Mouse (Mus musculus): ENCODE measurements around the gene Camsap1.

Gene Camsap1

GRCm38 (mm10) chr2:25978997-25979396 is 4.1 kb downstream of the Camsap1 start:
- DNase-seq (ENCODE audit: low read depth, low spot score) = no peak

GRCm38 (mm10) chr2:25977587-25978239 is 5.4 kb downstream of the Camsap1 start:
- DNase-seq (ENCODE audit: low read depth, low spot score) = no peak

- DNase-seq (ENCODE audit: low read depth, low spot score) = peak; percentile 32
These were observed 7.8 kb downstream of the Camsap1 start for GRCm38 (mm10) chr2:25975141-25975770.

- DNase-seq (ENCODE audit: low read depth, low spot score) = peak; percentile 18
These were observed 12.7 kb downstream of the Camsap1 start for GRCm38 (mm10) chr2:25970426-25970825.

GRCm38 (mm10) chr2:25969319-25969718 is 13.8 kb downstream of the Camsap1 start:
- DNase-seq (ENCODE audit: low read depth, low spot score) = no peak

GRCm38 (mm10) chr2:25949291-25949690 is 33.8 kb downstream of the Camsap1 start:
- no peak for DNase-seq (ENCODE audit: low read depth, low spot score)

- DNase-seq (ENCODE audit: low read depth, low spot score) = peak; percentile 44
These were observed 35.1 kb downstream of the Camsap1 start for GRCm38 (mm10) chr2:25947950-25948349.

- no peak for DNase-seq (ENCODE audit: low read depth, low spot score)
These were observed 39.3 kb downstream of the Camsap1 start for GRCm38 (mm10) chr2:25943822-25944221.

- DNase-seq (ENCODE audit: low read depth, low spot score) = no peak
These were observed 42.6 kb downstream of the Camsap1 start for GRCm38 (mm10) chr2:25940503-25940902.

GRCm38 (mm10) chr2:25931249-25931859 is 51.7 kb downstream of the Camsap1 start:
- DNase-seq (ENCODE audit: low read depth, low spot score) = peak; percentile 71

GRCm38 (mm10) chr2:25927821-25928220 is 55.3 kb downstream of the Camsap1 start:
- DNase-seq (ENCODE audit: low read depth, low spot score) = no peak

GRCm38 (mm10) chr2:25924934-25925333 is 58.1 kb downstream of the Camsap1 start:
- DNase-seq (ENCODE audit: low read depth, low spot score) = no peak

- no peak for DNase-seq (ENCODE audit: low read depth, low spot score)
These were observed 59.3 kb downstream of the Camsap1 start for GRCm38 (mm10) chr2:25923799-25924198.

GRCm38 (mm10) chr2:25919972-25920371 is 63.1 kb downstream of the Camsap1 start:
- peak; percentile 65 for DNase-seq (ENCODE audit: low read depth, low spot score)

- DNase-seq (ENCODE audit: low read depth, low spot score) = no peak
These were observed 64.7 kb downstream of the Camsap1 start for GRCm38 (mm10) chr2:25918408-25918807.

GRCm38 (mm10) chr2:25914821-25915220 is 68.3 kb downstream of the Camsap1 start:
- no peak for DNase-seq (ENCODE audit: low read depth, low spot score)

GRCm38 (mm10) chr2:25914201-25914600 is 68.9 kb downstream of the Camsap1 start:
- peak; percentile 63 for DNase-seq (ENCODE audit: low read depth, low spot score)

- DNase-seq (ENCODE audit: low read depth, low spot score) = peak; percentile 53
These were observed 69.8 kb downstream of the Camsap1 start for GRCm38 (mm10) chr2:25913247-25913646.

GRCm38 (mm10) chr2:25909872-25910271 is 73.2 kb downstream of the Camsap1 start:
- DNase-seq (ENCODE audit: low read depth, low spot score) = no peak

GRCm38 (mm10) chr2:25898970-25899369 is 84.1 kb downstream of the Camsap1 start:
- no peak for DNase-seq (ENCODE audit: low read depth, low spot score)

GRCm38 (mm10) chr2:25892440-25892839 is 90.6 kb downstream of the Camsap1 start:
- no peak for DNase-seq (ENCODE audit: low read depth, low spot score)

- no peak for DNase-seq (ENCODE audit: low read depth, low spot score)
These were observed 94.9 kb downstream of the Camsap1 start for GRCm38 (mm10) chr2:25888144-25888543.

GRCm38 (mm10) chr2:25887226-25887625 is 95.9 kb downstream of the Camsap1 start:
- no peak for DNase-seq (ENCODE audit: low read depth, low spot score)
